Mouse (Mus musculus) liver, embryonic 16.5 days (tissue): Measurements from ENCODE around the gene Sipa1l3. TPM values are rescaled to one million over a fixed set of nuclear protein-coding genes. Genes with fewer than 3 reads are reported as not detected.
A peak's percentile ranks its signal among the peaks of the same experiment; 100 is the strongest.

Experiments
- ATAC-seq: fragments of 200-750 bp; cut with Nextera tagmentation; 2 replicates; pipeline ENCODE4 v1.8.0; 2017; ENCODE audit warnings: low read depth, mild to moderate bottlenecking, moderate number of reproducible peaks, moderate library complexity
- H3K27ac ChIP-seq: fragments of 300-500 bp; sonication (generic); 2 replicates; pipeline ENCODE4 v1.5.1; 2014; ENCODE audit warnings: mild to moderate bottlenecking, low read length
- H3K27me3 ChIP-seq: fragments of 300-500 bp; sonication (generic); 2 replicates; pipeline ENCODE4 v1.6.1; 2014; ENCODE audit warnings: low read depth, low read length, mixed read lengths; ENCODE audit not compliant: control insufficient read depth, insufficient read depth
- H3K36me3 ChIP-seq: fragments of 300-500 bp; sonication (generic); 2 replicates; pipeline ENCODE4 v1.6.1; 2014; ENCODE audit warnings: mild to moderate bottlenecking; ENCODE audit not compliant: control insufficient read depth, insufficient read depth
- H3K4me1 ChIP-seq: fragments of 300-500 bp; sonication (generic); 2 replicates; pipeline ENCODE4 v1.6.1; 2014; ENCODE audit warnings: low read depth, low read length, mixed read lengths; ENCODE audit not compliant: control insufficient read depth
- H3K4me2 ChIP-seq: fragments of 300-500 bp; sonication (generic); 2 replicates; pipeline ENCODE4 v1.6.1; 2014; ENCODE audit warnings: low read depth, low read length, mixed read lengths
- H3K4me3 ChIP-seq: fragments of 300-500 bp; sonication (generic); 2 replicates; pipeline ENCODE4 v1.5.1; 2014; ENCODE audit warnings: low read depth, mild to moderate bottlenecking, low read length
- H3K9ac ChIP-seq: fragments of 300-500 bp; sonication (generic); 2 replicates; pipeline ENCODE4 v1.6.1; 2014; ENCODE audit warnings: low read depth, low read length
- H3K9me3 ChIP-seq: fragments of 300-500 bp; sonication (generic); replicated peaks from 2 replicates; pipeline ENCODE4 v1.6.1; 2016; ENCODE audit warnings: low read length; ENCODE audit not compliant: control insufficient read depth
- WGBS: fragments of 180-500 bp; shearing (Covaris S2); extraction: QIAGEN DNeasy Blood & Tissue Kit; methylation state at CpG from one replicate; pipeline ENCODE4 v1.1.7; 2014; ENCODE audit not compliant: insufficient replicate concordance; 5-methylcytosine and 5-hydroxymethylcytosine counted together
- polyA plus RNA-seq: library from polyadenylated mRNA; unstranded; fragments of >200 nt; fragmentation: Nextera tagmentation; extraction: Ambion mirVana; gene quantifications from 2 replicates; pipeline ENCODE4 v1.2.1, GENCODE M21; 2015

Gene Sipa1l3
- polyA plus RNA-seq, 1 experiment from 2014 or later, result 2.4 TPM

GRCm38 (mm10) chr7:29396943-29397340 is 121.5 kb downstream of the Sipa1l3 start:
- H3K27ac ChIP-seq, result no peak overlapping the region
- no peaks in the 10 kb centered on the region; the same call in 1 of the 2 replicates for H3K36me3 ChIP-seq
- ATAC-seq, result no peak
- H3K4me3 ChIP-seq, result no peak overlapping the region
- H3K4me2 ChIP-seq, result no peak overlapping the region
- H3K4me1 ChIP-seq, result peaks cover 5% of the 10 kb centered on the region
- H3K9ac ChIP-seq, result no peak overlapping the region
- 79% methylated on average over 16 of the region's 16 CpGs for WGBS
- no peaks in the 10 kb centered on the region for H3K9me3 ChIP-seq
- H3K27me3 ChIP-seq, result no peaks in the 10 kb centered on the region

DNA sequence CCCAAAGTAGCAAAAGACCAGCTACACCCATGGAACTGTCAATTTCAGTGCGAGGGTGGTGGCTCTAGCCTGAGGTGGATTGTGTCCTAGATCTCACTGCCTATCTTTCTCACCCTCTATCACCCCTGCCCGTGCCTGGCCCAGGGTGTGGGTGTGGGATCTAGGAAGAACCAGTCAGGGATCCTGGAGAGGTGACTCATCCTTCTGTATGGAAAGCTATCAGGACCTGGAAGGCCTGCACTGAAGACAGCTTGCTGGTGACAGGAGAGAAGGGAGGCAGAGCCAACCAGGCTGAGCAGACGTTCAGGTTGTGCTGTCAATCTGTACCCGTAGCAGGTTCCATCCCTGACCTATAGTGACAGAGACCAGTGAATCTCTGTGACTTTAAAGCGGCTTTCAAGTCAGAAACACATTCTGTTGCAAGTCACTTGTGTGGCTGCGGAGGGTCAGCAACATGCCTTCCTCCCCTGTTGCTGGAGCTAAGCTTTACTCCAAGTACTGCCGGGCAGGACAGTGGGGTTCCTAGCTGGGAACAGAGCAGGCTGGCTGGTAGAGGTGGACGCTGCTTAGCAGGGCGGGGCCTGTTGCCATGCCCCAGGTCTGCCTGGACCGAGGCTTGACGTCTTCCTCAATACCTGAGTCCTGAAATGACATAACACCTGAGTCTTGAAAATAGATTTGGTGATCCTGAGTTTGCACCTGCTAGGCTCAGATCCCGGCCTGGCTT is 122.1 kb downstream of the Sipa1l3 start:
- Histone ChIP-seq H3K27me3 (no peaks in the 10 kb centered on the region), H3K4me3 (no peak overlapping the region), H3K27ac (no peak overlapping the region), H3K36me3 (no peaks in the 10 kb centered on the region; the same call in 1 of the 2 replicates), H3K4me1 (peaks cover 5% of the 10 kb centered on the region), H3K9me3 (no peaks in the 10 kb centered on the region), H3K9ac (no peak overlapping the region), H3K4me2 (no peak overlapping the region)
- WGBS, result 72% methylated on average over 12 of the region's 12 CpGs
- ATAC-seq, result no peak

- no peaks in the 10 kb centered on the region for H3K9me3 ChIP-seq
- no peak overlapping the region for H3K9ac ChIP-seq
- H3K36me3 ChIP-seq, result no peaks in the 10 kb centered on the region; the same call in 1 of the 2 replicates
- H3K27me3 ChIP-seq, result no peaks in the 10 kb centered on the region
- H3K4me1 ChIP-seq, result peaks cover 5% of the 10 kb centered on the region
- 74% methylated on average over 4 of the region's 4 CpGs for WGBS
- no peak overlapping the region for H3K27ac ChIP-seq
- no peak for ATAC-seq
- no peak overlapping the region for H3K4me2 ChIP-seq
- no peak overlapping the region for H3K4me3 ChIP-seq
Observed at GRCm38 (mm10) chr7:29395179-29395578, 123.3 kb downstream of the Sipa1l3 start.

- WGBS, result 66% methylated on average over 10 of the region's 10 CpGs
- Histone ChIP-seq H3K9me3 (no peaks in the 10 kb centered on the region), H3K4me1 (peaks cover 5% of the 10 kb centered on the region), H3K36me3 (no peaks in the 10 kb centered on the region; the same call in 1 of the 2 replicates), H3K9ac (no peak overlapping the region), H3K27me3 (no peaks in the 10 kb centered on the region), H3K27ac (no peak overlapping the region), H3K4me2 (no peak overlapping the region), H3K4me3 (no peak overlapping the region)
- no peak for ATAC-seq
Observed at GRCm38 (mm10) chr7:29393292-29393691, 125.1 kb downstream of the Sipa1l3 start.

- Histone ChIP-seq H3K4me1 (peaks cover 5% of the 10 kb centered on the region), H3K9ac (no peak overlapping the region), H3K4me3 (no peak overlapping the region), H3K36me3 (no peaks in the 10 kb centered on the region; the same call in 1 of the 2 replicates), H3K4me2 (no peak overlapping the region), H3K27me3 (no peaks in the 10 kb centered on the region), H3K9me3 (no peaks in the 10 kb centered on the region), H3K27ac (no peak overlapping the region)
- peak; percentile 35; the same call in 1 of the 2 replicates for ATAC-seq
- WGBS, result 31% methylated on average over 3 of the region's 3 CpGs
Observed at GRCm38 (mm10) chr7:29392805-29393204, 125.6 kb downstream of the Sipa1l3 start.

GRCm38 (mm10) chr7:29391761-29392512 is 126.5 kb downstream of the Sipa1l3 start:
- H3K9me3 ChIP-seq, result no peaks in the 10 kb centered on the region
- H3K4me3 ChIP-seq, result no peak overlapping the region
- no peak overlapping the region for H3K4me2 ChIP-seq
- H3K27me3 ChIP-seq, result no peaks in the 10 kb centered on the region
- peaks cover 5% of the 10 kb centered on the region for H3K4me1 ChIP-seq
- WGBS, result 64% methylated on average over 25 of the region's 25 CpGs
- no peak overlapping the region for H3K27ac ChIP-seq
- no peak for ATAC-seq
- no peaks in the 10 kb centered on the region; the same call in 1 of the 2 replicates for H3K36me3 ChIP-seq
- no peak overlapping the region for H3K9ac ChIP-seq

GRCm38 (mm10) chr7:29391112-29391760 is 127.2 kb downstream of the Sipa1l3 start:
- Histone ChIP-seq H3K4me3 (no peak overlapping the region), H3K27ac (no peak overlapping the region)
- 75% methylated on average over 15 of the region's 15 CpGs for WGBS

GRCm38 (mm10) chr7:29390234-29390633 is 128.2 kb downstream of the Sipa1l3 start:
- no peaks in the 10 kb centered on the region for H3K9me3 ChIP-seq
- no peaks in the 10 kb centered on the region for H3K36me3 ChIP-seq
- no peak overlapping the region for H3K4me3 ChIP-seq
- WGBS, result 37% methylated on average over 10 of the region's 10 CpGs
- no peak for ATAC-seq
- H3K9ac ChIP-seq, result no peak overlapping the region
- peaks cover 5% of the 10 kb centered on the region for H3K4me1 ChIP-seq
- no peak overlapping the region for H3K4me2 ChIP-seq
- H3K27me3 ChIP-seq, result no peaks in the 10 kb centered on the region
- no peak overlapping the region for H3K27ac ChIP-seq

More at GRCm38 (mm10) chr7:29391112-29391760, 127.2 kb downstream of the Sipa1l3 start:
- Histone ChIP-seq H3K9ac (no peak overlapping the region), H3K4me1 (peaks cover 5% of the 10 kb centered on the region), H3K36me3 (no peaks in the 10 kb centered on the region), H3K4me2 (no peak overlapping the region), H3K27me3 (no peaks in the 10 kb centered on the region), H3K9me3 (no peaks in the 10 kb centered on the region)
- no peak for ATAC-seq
